Mouse (Mus musculus) bone marrow macrophage, adult 2 months (primary cell): ENCODE measurements around the gene Ninl.

Experiments used
- CTCF ChIP-seq: IDR thresholded peaks from 2 replicates; pipeline ENCODE4 v1.5.1; 2012; ENCODE audit warnings: low read depth, mild to moderate bottlenecking, low read length, moderate library complexity
- POLR2A ChIP-seq: IDR thresholded peaks from 2 replicates; pipeline ENCODE4 v1.6.1; 2012; ENCODE audit warnings: mild to moderate bottlenecking, low read depth, low read length, borderline replicate concordance

- TF ChIP-seq POLR2A, result no peak
- TF ChIP-seq CTCF, result no peak
Measured at GRCm38 (mm10) chr2:150981524-150981923, 57.7 kb downstream of the Ninl start.
